Mouse (Mus musculus): ENCODE results near the gene Itpr1. TPM values are rescaled to one million over a fixed set of nuclear protein-coding genes. Genes with fewer than 3 reads are reported as not detected.

Itpr1 gene
- polyA plus RNA-seq, 1 experiment from 2014 or later, result 5.4 TPM

- H3K4me1 ChIP-seq, result no peaks in the 10 kb centered on the region; the same call in 1 of the 2 replicates
- H3K9ac ChIP-seq, result no peak overlapping the region
- no peak overlapping the region for H3K4me3 ChIP-seq
- no peak for ATAC-seq
- no peak overlapping the region for H3K4me2 ChIP-seq
- no peaks in the 10 kb centered on the region for H3K9me3 ChIP-seq (replicated peaks)
- WGBS (ENCODE audit: insufficient replicate concordance), result 83% methylated on average over 9 of the region's 9 CpGs
- H3K27me3 ChIP-seq (replicated peaks), result no peaks in the 10 kb centered on the region
- peaks cover 32% of the 10 kb centered on the region for H3K36me3 ChIP-seq
- H3K27ac ChIP-seq, result no peak overlapping the region
These were observed 200.7 kb downstream of the Itpr1 start for GRCm38 (mm10) chr6:108413593-108413992.

- Histone ChIP-seq H3K4me1 (no peaks in the 10 kb centered on the region), H3K27ac (no peak overlapping the region), H3K36me3 (peaks cover 29% of the 10 kb centered on the region), H3K27me3 (replicated peaks) (no peaks in the 10 kb centered on the region), H3K4me2 (no peak overlapping the region), H3K9me3 (replicated peaks) (no peaks in the 10 kb centered on the region), H3K9ac (no peak overlapping the region), H3K4me3 (no peak overlapping the region)
- no peak for ATAC-seq
- WGBS (ENCODE audit: insufficient replicate concordance), result 83% methylated on average over 4 of the region's 4 CpGs
These were observed 203.0 kb downstream of the Itpr1 start for GRCm38 (mm10) chr6:108415847-108416246.

- WGBS (ENCODE audit: insufficient replicate concordance), result 61% methylated on average over 8 of the region's 8 CpGs
- Histone ChIP-seq H3K4me2 (no peak overlapping the region), H3K27me3 (replicated peaks) (no peaks in the 10 kb centered on the region), H3K4me1 (no peaks in the 10 kb centered on the region), H3K9ac (no peak overlapping the region), H3K36me3 (peaks cover 24% of the 10 kb centered on the region), H3K27ac (no peak overlapping the region), H3K9me3 (replicated peaks) (no peaks in the 10 kb centered on the region), H3K4me3 (no peak overlapping the region)
- ATAC-seq, result no peak
These were observed 204.6 kb downstream of the Itpr1 start for GRCm38 (mm10) chr6:108417508-108417907.

- WGBS (ENCODE audit: insufficient replicate concordance), result 75% methylated on average over 7 of the region's 7 CpGs
- H3K9me3 ChIP-seq (replicated peaks), result no peaks in the 10 kb centered on the region
- peaks cover 18% of the 10 kb centered on the region for H3K36me3 ChIP-seq
- no peak overlapping the region for H3K4me3 ChIP-seq
- no peaks in the 10 kb centered on the region for H3K4me1 ChIP-seq
- no peaks in the 10 kb centered on the region for H3K27me3 ChIP-seq (replicated peaks)
- no peak overlapping the region for H3K27ac ChIP-seq
- no peak overlapping the region for H3K4me2 ChIP-seq
- ATAC-seq, result no peak
- H3K9ac ChIP-seq, result no peak overlapping the region
These were observed 205.3 kb downstream of the Itpr1 start for GRCm38 (mm10) chr6:108418218-108418617.

GRCm38 (mm10) chr6:108424749-108425584, 212.1 kb downstream of the Itpr1 start:
- no peak overlapping the region for H3K27ac ChIP-seq
- no peaks in the 10 kb centered on the region for H3K9me3 ChIP-seq (replicated peaks)
- no peak for ATAC-seq
- H3K4me3 ChIP-seq, result no peak overlapping the region
- H3K36me3 ChIP-seq, result no peaks in the 10 kb centered on the region
- no peak overlapping the region for H3K4me2 ChIP-seq
- 80% methylated on average over 9 of the region's 9 CpGs for WGBS (ENCODE audit: insufficient replicate concordance)
- no peak overlapping the region for H3K9ac ChIP-seq
- H3K27me3 ChIP-seq (replicated peaks), result no peaks in the 10 kb centered on the region
- no peaks in the 10 kb centered on the region for H3K4me1 ChIP-seq

- WGBS (ENCODE audit: insufficient replicate concordance), result 40% methylated on average over 10 of the region's 10 CpGs
- Histone ChIP-seq H3K36me3 (0 out of 2 replicates have a peak, but pooled peaks cover 2% of the 10 kb centered on the region), H3K9me3 (replicated peaks) (no peaks in the 10 kb centered on the region), H3K27me3 (replicated peaks) (no peaks in the 10 kb centered on the region), H3K9ac (no peak overlapping the region), H3K4me2 (no peak overlapping the region), H3K4me1 (no peaks in the 10 kb centered on the region), H3K4me3 (no peak overlapping the region), H3K27ac (no peak overlapping the region)
- peak; percentile 61 for ATAC-seq
These were observed 213.9 kb downstream of the Itpr1 start for GRCm38 (mm10) chr6:108426789-108427188.

- no peak for ATAC-seq
- H3K4me3 ChIP-seq, result no peak overlapping the region
- no peak overlapping the region for H3K27ac ChIP-seq
- 0 out of 2 replicates have a peak, but pooled peaks cover 2% of the 10 kb centered on the region for H3K36me3 ChIP-seq
- no peak overlapping the region for H3K4me2 ChIP-seq
- H3K4me1 ChIP-seq, result no peaks in the 10 kb centered on the region
- WGBS (ENCODE audit: insufficient replicate concordance), result 50% methylated on average over 3 of the region's 3 CpGs
- no peak overlapping the region for H3K9ac ChIP-seq
- no peaks in the 10 kb centered on the region for H3K9me3 ChIP-seq (replicated peaks)
- H3K27me3 ChIP-seq (replicated peaks), result no peaks in the 10 kb centered on the region
These were observed 215.5 kb downstream of the Itpr1 start for GRCm38 (mm10) chr6:108428383-108428782.

GRCm38 (mm10) chr6:108429950-108430349, 217.1 kb downstream of the Itpr1 start:
- H3K4me1 ChIP-seq, result no peaks in the 10 kb centered on the region
- no peaks in the 10 kb centered on the region for H3K9me3 ChIP-seq (replicated peaks)
- 0 out of 2 replicates have a peak, but pooled peaks cover 2% of the 10 kb centered on the region for H3K36me3 ChIP-seq
- H3K4me2 ChIP-seq, result no peak overlapping the region
- H3K27ac ChIP-seq, result no peak overlapping the region
- H3K27me3 ChIP-seq (replicated peaks), result no peaks in the 10 kb centered on the region
- H3K4me3 ChIP-seq, result no peak overlapping the region
- no peak overlapping the region for H3K9ac ChIP-seq
- no peak for ATAC-seq
- WGBS (ENCODE audit: insufficient replicate concordance), result 75% methylated on average over 8 of the region's 8 CpGs

GRCm38 (mm10) chr6:108431193-108431592, 218.3 kb downstream of the Itpr1 start:
- Histone ChIP-seq H3K27me3 (replicated peaks) (no peaks in the 10 kb centered on the region), H3K9ac (no peak overlapping the region), H3K4me1 (no peaks in the 10 kb centered on the region), H3K4me3 (no peak overlapping the region), H3K36me3 (0 out of 2 replicates have a peak, but pooled peaks cover 2% of the 10 kb centered on the region), H3K27ac (no peak overlapping the region), H3K4me2 (no peak overlapping the region), H3K9me3 (replicated peaks) (no peaks in the 10 kb centered on the region)
- no peak for ATAC-seq
- 77% methylated on average over 8 of the region's 8 CpGs for WGBS (ENCODE audit: insufficient replicate concordance)

- Histone ChIP-seq H3K4me1 (no peaks in the 10 kb centered on the region), H3K36me3 (0 out of 2 replicates have a peak, but pooled peaks cover 2% of the 10 kb centered on the region), H3K27me3 (replicated peaks) (no peaks in the 10 kb centered on the region), H3K27ac (no peak overlapping the region), H3K9ac (no peak overlapping the region), H3K9me3 (replicated peaks) (no peaks in the 10 kb centered on the region), H3K4me3 (no peak overlapping the region), H3K4me2 (no peak overlapping the region)
- 0 out of 2 replicates have a peak, but pooled peaks have one; percentile 47 for ATAC-seq
- 78% methylated on average over 4 of the region's 4 CpGs for WGBS (ENCODE audit: insufficient replicate concordance)
These were observed 219.9 kb downstream of the Itpr1 start for GRCm38 (mm10) chr6:108432836-108433235.

GRCm38 (mm10) chr6:108434816-108435215, 221.9 kb downstream of the Itpr1 start:
- Histone ChIP-seq H3K9me3 (replicated peaks) (no peaks in the 10 kb centered on the region), H3K4me1 (no peaks in the 10 kb centered on the region), H3K4me2 (no peak overlapping the region), H3K36me3 (0 out of 2 replicates have a peak, but pooled peaks cover 4% of the 10 kb centered on the region), H3K27me3 (replicated peaks) (no peaks in the 10 kb centered on the region), H3K4me3 (no peak overlapping the region), H3K27ac (no peak overlapping the region), H3K9ac (no peak overlapping the region)
- WGBS (ENCODE audit: insufficient replicate concordance), result 71% methylated on average over 6 of the region's 6 CpGs
- no peak for ATAC-seq

GRCm38 (mm10) chr6:108435467-108435866, 222.6 kb downstream of the Itpr1 start:
- Histone ChIP-seq H3K4me1 (no peaks in the 10 kb centered on the region), H3K4me2 (no peak overlapping the region), H3K9ac (no peak overlapping the region), H3K9me3 (replicated peaks) (no peaks in the 10 kb centered on the region), H3K36me3 (peaks cover 7% of the 10 kb centered on the region), H3K27me3 (replicated peaks) (no peaks in the 10 kb centered on the region), H3K27ac (no peak overlapping the region), H3K4me3 (no peak overlapping the region)
- no peak for ATAC-seq
- 49% methylated on average over 6 of the region's 6 CpGs for WGBS (ENCODE audit: insufficient replicate concordance)
